13 mouse cellular contexts compared by ENCODE assay signal in genomic region chr12:32681910-32682309, GRCm38 (mm10).
"Had no signal": no experiment of that assay in that cellular context is flagged by ENCODE, and none has a peak within 500 bp of the region (broad histone marks: within the 10 kb centered on the region; RNA-seq: fewer than 3 reads in every experiment).

No protein-coding gene starts in this region.

- H3K27me3 ChIP-seq: limb, embryonic 13.5 days; liver, embryonic 13.5 days; neural tube, embryonic 15.5 days had no signal

- H3K4me1 ChIP-seq: limb, embryonic 13.5 days; liver, embryonic 13.5 days; midbrain, embryonic 10.5 days; neural tube, embryonic 15.5 days had no signal

- DNase-seq: kidney, adult 18-20 months; left cerebral cortex, postnatal 4 days; liver, embryonic 13.5 days; lung, adult 18-20 months; lung, postnatal 4 days; midbrain, embryonic 14.5 days; right cerebral cortex, adult 18-20 months; right cerebral cortex, postnatal 25 days; thymus, postnatal 36 days had no signal

- H3K36me3 ChIP-seq: limb, embryonic 13.5 days; liver, embryonic 13.5 days; midbrain, embryonic 10.5 days; neural tube, embryonic 15.5 days had no signal

- H3K27ac ChIP-seq: limb, embryonic 13.5 days; liver, embryonic 13.5 days; midbrain, embryonic 10.5 days; neural tube, embryonic 15.5 days had no signal

- H3K9ac ChIP-seq: limb, embryonic 13.5 days; liver, embryonic 13.5 days; neural tube, embryonic 15.5 days had no signal

- H3K4me2 ChIP-seq: limb, embryonic 13.5 days; liver, embryonic 13.5 days; neural tube, embryonic 15.5 days had no signal

- H3K9me3 ChIP-seq: limb, embryonic 13.5 days; liver, embryonic 13.5 days; midbrain, embryonic 10.5 days; neural tube, embryonic 15.5 days had no signal

- H3K4me3 ChIP-seq: limb, embryonic 13.5 days; liver, embryonic 13.5 days; midbrain, embryonic 10.5 days; myocyte; neural tube, embryonic 15.5 days had no signal
